Mouse (Mus musculus) liver, postnatal 0 days (tissue): Measurements from ENCODE around the gene Olfr801.

Experiments used
- CTCF ChIP-seq: sonication (generic); IDR thresholded peaks from 2 replicates; pipeline ENCODE4 v1.5.1; 2016; ENCODE audit warnings: antibody characterized with exemption, low read depth
- EP300 ChIP-seq: IDR thresholded peaks from 2 replicates; pipeline ENCODE4 v1.6.1; 2016; ENCODE audit warnings: antibody characterized with exemption, low read depth, mild to moderate bottlenecking

GRCm38 (mm10) chr10:129694186-129694585, 20.5 kb upstream of the Olfr801 start, which contains the start of gene Olfr803:
- TF ChIP-seq CTCF (no peak), EP300 (no peak)
